Mouse (Mus musculus) liver (tissue): ENCODE measurements around the gene Rpap1.

Experiments
- DNase-seq: peaks from one replicate; pipeline ENCODE4 v3.0.0-alpha.2; 2020; ENCODE audit warnings: mixed read lengths

Rpap1 gene

GRCm38 (mm10) chr2:119787206-119787883 lies at the start of gene Rpap1:
Rpap1 (minus strand) TSS chr2:119787537.
- peak; percentile 89 for DNase-seq

GRCm38 (mm10) chr2:119834231-119834630 lies 46.9 kb upstream of the Rpap1 start:
- DNase-seq: no peak

- DNase-seq: no peak
Measured at GRCm38 (mm10) chr2:119830579-119830978, 43.2 kb upstream of the Rpap1 start.

GRCm38 (mm10) chr2:119821136-119821535 lies 33.8 kb upstream of the Rpap1 start:
- DNase-seq: no peak

- no peak for DNase-seq
Measured at GRCm38 (mm10) chr2:119818668-119819272, 31.4 kb upstream of the Rpap1 start.

- DNase-seq: no peak
Measured at GRCm38 (mm10) chr2:119817047-119817446, 29.7 kb upstream of the Rpap1 start.

- DNase-seq: no peak
Measured at GRCm38 (mm10) chr2:119816611-119817010, 29.3 kb upstream of the Rpap1 start.

GRCm38 (mm10) chr2:119814376-119814933 lies 27.1 kb upstream of the Rpap1 start:
- no peak for DNase-seq

GRCm38 (mm10) chr2:119811490-119812146 lies 24.3 kb upstream of the Rpap1 start:
- no peak for DNase-seq

- DNase-seq: no peak
Measured at GRCm38 (mm10) chr2:119810890-119811289, 23.6 kb upstream of the Rpap1 start.

GRCm38 (mm10) chr2:119808881-119809280 lies 21.5 kb upstream of the Rpap1 start:
- no peak for DNase-seq

- DNase-seq: no peak
Measured at GRCm38 (mm10) chr2:119808438-119808837, 21.1 kb upstream of the Rpap1 start.

- DNase-seq: no peak
Measured at GRCm38 (mm10) chr2:119805536-119805935, 18.2 kb upstream of the Rpap1 start.

GRCm38 (mm10) chr2:119804776-119805175 lies 17.4 kb upstream of the Rpap1 start:
- DNase-seq: no peak

GRCm38 (mm10) chr2:119804275-119804628 lies 16.9 kb upstream of the Rpap1 start:
- DNase-seq: no peak

- no peak for DNase-seq
Measured at GRCm38 (mm10) chr2:119803618-119804274, 16.4 kb upstream of the Rpap1 start.

GRCm38 (mm10) chr2:119802767-119803617 lies 15.7 kb upstream of the Rpap1 start:
- peak; percentile 10 for DNase-seq

GRCm38 (mm10) chr2:119800876-119801846 lies 13.8 kb upstream of the Rpap1 start:
- no peak for DNase-seq

- no peak for DNase-seq
Measured at GRCm38 (mm10) chr2:119799961-119800550, 12.7 kb upstream of the Rpap1 start.

- peak; percentile 36 for DNase-seq
Measured at GRCm38 (mm10) chr2:119799181-119799960, 12.0 kb upstream of the Rpap1 start.
